Mouse (Mus musculus) layer of hippocampus, adult 9-10 months (tissue): ENCODE measurements around the gene Sertad4.

Experiments used
- DNase-seq: peaks from one replicate; pipeline ENCODE4 v3.0.0; 2022; ENCODE audit warnings: low spot score

Gene Sertad4

DNA sequence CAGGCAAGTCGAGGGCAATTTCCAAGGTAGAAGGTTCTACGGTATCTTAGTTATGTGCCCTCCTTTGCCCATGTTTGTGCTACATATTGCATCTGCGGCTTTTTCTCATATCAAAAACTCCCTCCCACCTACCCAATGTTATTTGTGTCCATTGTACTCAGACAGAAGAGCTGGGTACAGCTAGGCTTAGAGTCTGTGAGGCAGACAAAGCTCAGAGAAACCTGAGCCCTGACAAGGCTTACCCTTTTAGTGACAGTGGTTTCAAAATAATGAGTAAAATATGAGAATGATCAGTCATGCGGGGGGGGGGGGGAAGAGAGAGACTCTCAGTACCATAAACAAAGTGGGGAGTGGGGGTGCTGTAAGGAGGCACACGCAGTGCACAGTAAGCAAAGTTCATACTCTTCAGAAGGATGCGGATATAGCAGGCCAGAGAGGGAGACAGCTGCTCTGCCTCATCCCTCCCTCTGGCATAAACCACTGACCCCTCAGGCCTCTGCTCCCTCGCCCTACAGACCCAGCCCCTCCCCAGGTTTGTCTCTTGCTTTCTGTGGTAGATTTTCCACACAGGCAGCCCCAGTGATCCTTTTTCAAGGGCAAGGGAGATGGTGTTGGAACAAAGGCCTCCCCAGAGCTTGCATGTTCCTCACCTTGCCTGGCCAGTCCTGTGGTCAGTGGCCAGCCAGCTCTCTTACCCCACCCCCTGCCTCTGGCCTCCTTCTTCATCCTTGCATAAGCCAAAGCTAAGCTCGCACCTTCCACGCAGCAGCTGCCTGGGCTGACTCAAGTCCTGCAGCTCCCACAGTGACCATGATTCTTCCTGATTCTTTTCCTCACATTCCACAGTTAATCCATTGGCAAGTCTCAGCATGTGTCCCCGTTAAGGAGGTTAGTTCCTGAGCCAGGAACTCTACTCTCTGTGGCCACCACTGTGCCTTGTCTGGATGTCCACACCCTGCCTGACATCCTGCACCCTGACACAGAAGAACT lies 49.1 kb downstream of the Sertad4 start:
- DNase-seq: no peak

DNA sequence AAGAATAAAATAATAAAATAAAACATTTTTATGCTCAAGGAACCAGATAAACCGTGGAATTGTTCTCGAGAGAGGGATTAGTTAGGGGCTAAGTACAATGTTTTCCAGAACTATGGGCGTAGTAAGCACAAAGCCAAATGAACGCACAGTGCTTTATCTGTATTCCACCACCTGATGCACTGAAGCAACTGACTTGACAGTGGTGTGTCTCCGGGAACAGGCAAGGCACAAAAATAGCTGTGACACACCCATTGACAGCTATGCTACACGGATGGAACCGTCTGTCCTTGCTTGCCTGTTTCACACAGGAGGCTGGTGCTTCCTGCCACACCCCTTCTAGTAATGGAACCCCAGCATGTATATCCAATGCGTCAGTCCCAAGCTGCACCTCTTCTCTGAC lies 55.2 kb downstream of the Sertad4 start:
- DNase-seq: no peak

DNA sequence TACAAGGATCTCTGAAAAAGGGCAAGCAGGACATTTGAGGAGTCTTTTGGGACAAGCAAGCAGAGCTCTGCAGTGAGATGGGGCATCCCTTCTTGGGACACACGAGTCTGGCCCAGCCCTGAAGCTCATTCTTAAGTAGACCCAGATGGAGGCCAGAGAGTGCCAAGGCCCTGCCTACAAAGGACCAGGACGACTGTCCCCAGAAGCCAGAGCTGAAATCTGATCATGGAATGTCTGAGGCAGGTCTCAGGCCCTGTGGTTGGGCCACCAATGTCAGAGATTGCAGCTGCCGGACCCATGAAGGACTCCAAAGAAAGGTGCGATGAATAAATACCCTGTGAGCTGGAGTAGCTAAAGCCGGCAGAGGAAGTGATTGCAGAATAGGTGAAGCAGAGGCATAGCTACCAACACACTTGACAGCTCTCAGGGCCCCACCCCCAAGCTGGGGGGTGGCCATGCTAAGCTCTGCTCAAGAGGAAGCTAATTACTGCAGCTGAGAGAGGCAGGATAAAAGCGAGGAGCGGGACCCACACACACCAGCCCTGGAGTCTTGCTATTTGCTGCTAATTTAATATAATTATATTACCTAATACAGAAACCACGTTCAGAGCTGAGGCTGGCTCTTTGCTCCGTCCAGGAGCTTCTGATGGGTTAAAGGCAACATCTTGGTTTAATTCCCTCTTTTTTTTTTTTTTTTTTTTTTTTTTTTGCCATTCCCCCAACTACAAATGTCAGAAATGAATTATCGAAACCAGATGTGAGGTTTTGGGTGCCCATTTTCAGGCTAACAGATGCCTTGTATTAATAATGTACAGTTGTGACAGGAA lies 56.2 kb downstream of the Sertad4 start:
- no peak for DNase-seq

DNA sequence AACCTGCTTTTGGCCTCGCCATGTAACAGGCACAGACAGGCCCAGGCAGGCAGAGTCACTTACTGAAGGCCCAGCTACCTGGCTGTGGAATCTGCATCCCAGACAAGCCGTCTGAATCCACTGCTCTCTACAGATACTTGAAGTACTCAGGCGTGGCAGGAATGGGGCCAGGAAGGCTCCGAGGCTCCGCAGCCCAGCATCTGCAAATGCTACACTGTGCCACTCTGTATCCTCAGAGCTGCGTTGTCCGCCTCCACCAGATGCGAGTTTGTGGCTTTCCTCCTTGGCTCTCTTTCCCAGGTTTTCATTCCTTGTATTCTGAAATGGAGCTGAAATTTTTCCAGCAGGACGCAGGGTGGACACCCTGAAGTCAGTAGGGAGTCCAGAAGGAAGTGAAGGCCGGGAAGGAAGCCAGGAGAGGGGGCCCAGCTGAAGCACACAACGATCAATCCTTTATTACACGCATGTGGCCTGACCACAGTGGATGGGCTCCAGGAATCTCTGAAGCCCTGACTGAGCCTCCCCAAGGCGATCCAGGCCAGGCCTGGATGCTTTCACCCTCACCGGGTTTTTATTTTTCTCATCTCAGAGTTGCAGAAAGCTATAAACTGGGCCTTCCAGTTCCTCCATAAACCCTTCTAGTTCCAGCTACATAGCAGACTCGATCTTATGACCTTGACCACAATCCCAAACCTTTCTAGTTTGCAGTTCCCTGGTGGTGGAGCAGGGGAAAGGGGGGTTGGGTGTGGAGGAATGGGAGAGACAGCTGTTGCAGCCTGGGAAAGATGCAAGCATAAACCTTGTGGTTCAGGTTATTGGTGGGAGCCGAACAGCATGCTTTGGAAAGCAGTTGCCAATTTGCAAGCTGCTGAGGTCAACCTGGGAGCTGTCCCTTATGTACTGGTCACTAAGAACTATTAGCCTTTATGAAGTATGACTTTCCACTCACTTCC lies 57.1 kb downstream of the Sertad4 start:
- DNase-seq: no peak

DNA sequence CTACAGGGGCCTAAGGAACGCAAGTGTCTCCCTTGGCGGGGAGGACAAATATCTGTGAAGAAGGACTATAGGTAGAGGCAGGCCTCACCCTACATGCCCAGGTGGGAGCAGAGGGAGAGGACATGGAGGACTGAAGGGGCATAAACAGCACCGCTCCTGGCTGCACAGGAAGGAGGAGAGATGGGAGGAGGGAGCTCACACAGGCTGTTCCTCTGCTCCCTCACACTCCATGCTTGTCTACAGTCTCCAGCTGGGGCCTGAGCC lies 58.6 kb downstream of the Sertad4 start:
- DNase-seq: no peak

DNA sequence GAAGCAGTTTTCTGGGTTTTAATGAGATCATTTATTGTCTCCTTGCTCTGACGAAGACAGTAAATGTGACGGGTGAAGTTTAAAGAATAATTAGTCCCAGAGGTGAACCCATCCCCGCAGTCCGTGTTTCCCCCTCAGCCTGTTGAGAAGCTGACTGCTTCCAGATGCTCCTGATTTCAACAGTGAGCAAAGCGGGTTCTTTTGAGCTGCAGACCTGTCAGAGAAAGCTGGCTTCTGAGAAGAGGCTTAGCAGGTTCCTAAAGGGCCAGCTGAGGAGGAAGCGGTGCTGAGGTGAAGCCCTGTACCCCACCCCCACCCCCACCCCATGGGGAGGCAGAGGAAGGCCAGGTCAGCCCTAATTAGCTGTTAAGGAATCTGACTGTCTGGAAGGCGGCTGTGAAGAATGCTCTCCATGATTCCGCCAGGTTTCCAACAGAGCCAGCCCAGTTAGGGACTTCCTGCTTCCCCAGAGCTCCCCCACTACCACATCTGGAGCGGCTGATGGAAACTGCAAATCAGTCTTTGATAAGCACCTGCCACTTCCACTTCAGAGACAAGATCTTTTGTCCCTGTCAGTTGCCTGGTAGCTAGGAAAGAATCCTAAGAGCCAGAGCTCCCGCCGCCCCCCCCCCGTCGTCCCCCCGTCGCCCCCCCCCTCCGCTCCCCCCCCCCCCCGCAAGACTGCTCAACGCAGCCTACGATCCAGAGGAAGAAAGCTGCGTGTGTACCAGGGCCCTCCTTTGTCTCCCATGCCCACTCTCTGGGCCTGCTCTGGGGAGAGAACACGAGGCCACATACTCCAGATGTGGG lies 59.1 kb downstream of the Sertad4 start:
- DNase-seq: no peak

DNA sequence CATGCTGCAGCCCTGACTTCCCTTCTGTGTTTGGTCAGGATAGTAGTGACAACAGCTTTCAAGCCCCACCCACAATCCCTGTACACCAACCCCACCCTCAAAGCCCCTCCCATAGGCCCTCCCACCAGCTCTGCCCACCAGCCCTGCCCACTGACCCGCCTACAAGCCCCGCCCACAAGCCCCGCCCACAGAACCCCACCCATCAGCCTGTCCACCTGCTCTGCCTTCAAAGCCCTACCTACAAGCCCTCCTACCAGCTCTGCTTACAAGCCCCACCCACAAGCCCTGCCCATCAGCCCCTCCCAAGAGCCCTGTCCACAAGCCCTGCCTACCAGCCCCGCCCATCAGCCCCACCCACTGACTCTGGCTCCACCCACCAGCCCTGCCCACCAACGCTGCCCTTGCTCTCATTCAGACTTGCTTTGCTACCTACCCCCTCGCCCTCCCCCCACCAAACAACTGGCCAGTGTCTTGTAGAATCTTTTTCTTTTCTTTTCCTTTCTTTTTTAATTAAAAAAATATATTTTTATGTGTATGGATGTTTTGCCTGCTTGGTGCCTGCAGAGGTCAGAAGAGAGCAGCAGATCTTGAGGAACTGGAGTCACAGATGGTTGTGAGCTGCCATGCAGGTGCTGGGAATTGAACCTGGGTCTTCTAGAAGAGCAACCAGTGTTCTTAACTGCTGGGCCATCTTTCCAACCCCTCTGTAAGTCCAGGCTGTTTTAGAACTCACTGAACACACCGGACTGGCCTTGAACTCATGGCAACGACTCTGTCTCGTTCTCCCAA lies 60.4 kb downstream of the Sertad4 start:
- DNase-seq: no peak
